Mouse (Mus musculus): Measurements from ENCODE around the gene Olfr1084. TPM values are rescaled to one million over a fixed set of nuclear protein-coding genes. Genes with fewer than 3 reads are reported as not detected.
"Not testable (repeated sequence)": the region's sequence is repeated elsewhere in the genome, so short reads cannot be mapped to it uniquely, and the experiment has no call there.

Olfr1084 gene
- not detected for total RNA-seq (2021)
- polyA plus RNA-seq (2012; rRNA removed) = not detected in 2 replicates
- long read RNA-seq = 0 reads

DNA sequence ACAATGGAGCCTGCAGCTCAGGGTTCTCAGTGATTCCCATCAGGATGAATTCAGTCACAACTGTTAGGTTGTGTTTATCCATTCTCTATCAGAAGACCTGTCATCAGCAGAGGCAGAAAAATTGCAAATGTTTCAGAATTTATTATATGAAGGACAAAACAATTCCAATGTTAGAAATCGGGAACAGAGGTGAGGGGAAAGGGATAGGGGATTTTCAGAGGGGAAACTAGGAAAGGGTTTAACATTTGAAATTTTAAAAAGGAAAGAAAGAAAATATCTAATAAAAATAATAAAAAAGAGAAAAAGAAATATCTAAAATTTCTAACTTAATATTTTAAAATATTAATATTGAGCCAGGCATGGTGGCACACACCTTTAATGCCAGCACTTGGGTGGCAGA is at the start of gene Olfr1084:
Gene Olfr1084 (minus strand): TSS at position 101 of the 400 bp plus-strand sequence.
- not testable (repeated sequence) for DNase-seq

DNA sequence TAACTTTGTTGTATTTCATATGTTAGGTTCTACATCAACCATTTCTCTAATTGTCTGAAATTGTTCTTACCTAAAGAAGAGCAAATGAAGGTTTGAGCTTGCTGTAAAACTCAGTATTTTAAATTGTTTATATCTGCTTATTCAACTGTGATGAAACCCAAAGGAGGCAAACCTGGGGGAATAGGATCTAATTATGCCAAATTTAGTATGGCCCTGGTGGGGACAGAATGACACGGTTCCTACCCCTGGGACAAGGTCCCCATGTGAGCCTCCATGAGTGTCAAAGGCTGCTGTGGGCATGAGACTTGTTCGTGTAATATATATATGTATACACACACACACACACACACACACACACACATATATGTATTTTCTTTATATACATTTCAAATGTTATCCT is 40.5 kb upstream of the Olfr1084 start, which contains the start of gene Olfr1086:
Gene Olfr1086 (minus strand): TSS at position 101 of the 400 bp plus-strand sequence.
- DNase-seq = no peak

DNA sequence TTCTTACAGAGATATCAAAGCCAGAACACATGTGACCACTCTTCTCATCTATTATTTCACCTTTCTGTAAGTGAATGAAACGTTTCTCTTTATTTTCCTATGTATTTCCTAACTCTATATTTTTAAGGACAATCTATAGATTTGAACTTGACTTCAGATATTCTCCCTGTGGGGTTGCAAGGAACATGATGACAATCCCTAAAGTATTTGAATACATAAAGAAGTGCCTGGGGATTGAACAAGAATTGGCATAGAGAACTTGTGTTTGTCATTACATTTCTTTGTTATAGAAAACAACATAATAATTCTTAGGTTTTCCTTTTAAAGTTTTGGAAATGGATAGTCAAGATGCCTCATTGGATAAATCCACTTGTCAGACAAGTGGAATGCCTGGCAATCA is 22.4 kb upstream of the Olfr1084 start, which contains the start of gene Olfr1085:
Gene Olfr1085 (minus strand): TSS at position 101 of the 400 bp plus-strand sequence.
- no peak for DNase-seq

GRCm38 (mm10) chr2:86598866-86599265 is 40.7 kb downstream of the Olfr1084 start, which contains the start of gene Olfr1082:
TSS of gene Olfr1082 (minus strand) at chr2:86598966.
- DNase-seq = not testable (repeated sequence)

Other genes with a start within 250 kb of the Olfr1084 start
- gene Olfr1061, start 225.7 kb downstream of the Olfr1084 start, total RNA-seq (2021) = not detected
- not detected in 2 replicates for gene Olfr1061, start 225.7 kb downstream of the Olfr1084 start, polyA plus RNA-seq (2012; rRNA removed)
- not detected for gene Olfr1062, start 213.0 kb downstream of the Olfr1084 start, total RNA-seq (2021)
- not detected in 2 replicates for gene Olfr1062, start 213.0 kb downstream of the Olfr1084 start, polyA plus RNA-seq (2012; rRNA removed)
- gene Olfr1065, start 189.1 kb downstream of the Olfr1084 start, total RNA-seq (2021) = not detected
- gene Olfr1065, start 189.1 kb downstream of the Olfr1084 start, polyA plus RNA-seq (2012; rRNA removed) = not detected in 2 replicates
- gene Olfr1066, start 183.5 kb downstream of the Olfr1084 start, total RNA-seq (2021) = not detected
- not detected in 2 replicates for gene Olfr1066, start 183.5 kb downstream of the Olfr1084 start, polyA plus RNA-seq (2012; rRNA removed)
- gene Olfr228, start 152.3 kb downstream of the Olfr1084 start, total RNA-seq (2021) = not detected
- not detected in 2 replicates for gene Olfr228, start 152.3 kb downstream of the Olfr1084 start, polyA plus RNA-seq (2012; rRNA removed)
- not detected for gene Olfr1076, start 131.3 kb downstream of the Olfr1084 start, total RNA-seq (2021)
- gene Olfr1076, start 131.3 kb downstream of the Olfr1084 start, polyA plus RNA-seq (2012; rRNA removed) = not detected in 2 replicates
- gene Olfr1079, start 97.2 kb downstream of the Olfr1084 start, total RNA-seq (2021) = not detected
- gene Olfr1079, start 97.2 kb downstream of the Olfr1084 start, polyA plus RNA-seq (2012; rRNA removed) = not detected in 2 replicates
- gene Olfr1080, start 81.5 kb downstream of the Olfr1084 start, total RNA-seq (2021) = not detected
- gene Olfr1080, start 81.5 kb downstream of the Olfr1084 start, polyA plus RNA-seq (2012; rRNA removed) = not detected in 2 replicates
- not detected for gene Olfr1082, start 40.8 kb downstream of the Olfr1084 start, total RNA-seq (2021)
- gene Olfr1082, start 40.8 kb downstream of the Olfr1084 start, polyA plus RNA-seq (2012; rRNA removed) = not detected in 2 replicates
- not detected for gene Olfr1085, start 22.3 kb upstream of the Olfr1084 start, total RNA-seq (2021)
- not detected in 2 replicates for gene Olfr1085, start 22.3 kb upstream of the Olfr1084 start, polyA plus RNA-seq (2012; rRNA removed)
- not detected for gene Olfr1086, start 40.4 kb upstream of the Olfr1084 start, total RNA-seq (2021)
- not detected in 2 replicates for gene Olfr1086, start 40.4 kb upstream of the Olfr1084 start, polyA plus RNA-seq (2012; rRNA removed)
- gene Olfr1087, start 58.7 kb upstream of the Olfr1084 start, total RNA-seq (2021) = not detected
- gene Olfr1087, start 58.7 kb upstream of the Olfr1084 start, polyA plus RNA-seq (2012; rRNA removed) = not detected in 2 replicates
- not detected for gene Olfr1089, start 94.0 kb upstream of the Olfr1084 start, total RNA-seq (2021)
- not detected in 2 replicates for gene Olfr1089, start 94.0 kb upstream of the Olfr1084 start, polyA plus RNA-seq (2012; rRNA removed)
- not detected for gene Olfr1090, start 119.3 kb upstream of the Olfr1084 start, total RNA-seq (2021)
- not detected in 2 replicates for gene Olfr1090, start 119.3 kb upstream of the Olfr1084 start, polyA plus RNA-seq (2012; rRNA removed)
- not detected for gene Olfr1093, start 142.8 kb upstream of the Olfr1084 start, total RNA-seq (2021)
- gene Olfr1093, start 142.8 kb upstream of the Olfr1084 start, polyA plus RNA-seq (2012; rRNA removed) = not detected in 2 replicates
- gene Olfr141, start 170.3 kb upstream of the Olfr1084 start, total RNA-seq (2021) = not detected
- not detected in 2 replicates for gene Olfr141, start 170.3 kb upstream of the Olfr1084 start, polyA plus RNA-seq (2012; rRNA removed)
- gene Olfr1094, start 184.9 kb upstream of the Olfr1084 start, total RNA-seq (2021) = not detected
- gene Olfr1094, start 184.9 kb upstream of the Olfr1084 start, polyA plus RNA-seq (2012; rRNA removed) = not detected in 2 replicates
- gene Olfr1095, start 212.0 kb upstream of the Olfr1084 start, total RNA-seq (2021) = not detected
- not detected in 2 replicates for gene Olfr1095, start 212.0 kb upstream of the Olfr1084 start, polyA plus RNA-seq (2012; rRNA removed)
- gene Gm13723, start 235.1 kb upstream of the Olfr1084 start, total RNA-seq (2021) = not detected
- not detected in 2 replicates for gene Gm13723, start 235.1 kb upstream of the Olfr1084 start, polyA plus RNA-seq (2012; rRNA removed)

All from adrenal gland, adult 2 months (tissue).